Mouse (Mus musculus): ENCODE measurements around the gene Vti1a.

- no peak for TF ChIP-seq CTCF (conservative IDR thresholded peaks at IDR 0.05; ENCODE audit: low read length)
- TF ChIP-seq NANOG (IDR thresholded peaks at IDR 0.05; ENCODE audit: borderline replicate concordance, low read length): no peak
Measured at GRCm38 (mm10) chr19:55565523-55566369, 249.7 kb downstream of the Vti1a start.
